Mouse (Mus musculus) stomach, embryonic 16.5 days (tissue): ENCODE measurements around the gene Ywhaq. TPM values are rescaled to one million over a fixed set of nuclear protein-coding genes. Genes with fewer than 3 reads are reported as not detected.
A peak's percentile ranks its signal among the peaks of the same experiment; 100 is the strongest.

Source experiments
- ATAC-seq: fragments of 200-750 bp; cut with Nextera tagmentation; 2 replicates; pipeline ENCODE4 v1.8.0; 2017; ENCODE audit warnings: moderate number of reproducible peaks, moderate TSS enrichment; ENCODE audit not compliant: insufficient read depth, low FRiP score
- H3K27ac ChIP-seq: fragments of 300-500 bp; sonication (generic); 2 replicates; pipeline ENCODE4 v1.5.1; 2014; ENCODE audit warnings: low read length
- H3K27me3 ChIP-seq: fragments of 300-500 bp; sonication (generic); 2 replicates; pipeline ENCODE4 v1.6.1; 2014; ENCODE audit warnings: low read length, control low read depth, mixed read lengths; ENCODE audit not compliant: control insufficient read depth, insufficient read depth
- H3K36me3 ChIP-seq: fragments of 300-500 bp; sonication (generic); 2 replicates; pipeline ENCODE4 v1.6.1; 2014; ENCODE audit warnings: low read length; ENCODE audit not compliant: control insufficient read depth, insufficient read depth
- H3K4me1 ChIP-seq: fragments of 300-500 bp; sonication (generic); 2 replicates; pipeline ENCODE4 v1.6.1; 2014; ENCODE audit warnings: low read length, control low read depth, mixed read lengths; ENCODE audit not compliant: control insufficient read depth, insufficient read depth
- H3K4me2 ChIP-seq: fragments of 300-500 bp; sonication (generic); 2 replicates; pipeline ENCODE4 v1.6.1; 2014; ENCODE audit warnings: low read depth, low read length, mixed read lengths
- H3K4me3 ChIP-seq: fragments of 300-500 bp; sonication (generic); replicated peaks from 2 replicates; pipeline ENCODE4 v1.5.1; 2014; ENCODE audit warnings: mild to moderate bottlenecking, low read length
- H3K9ac ChIP-seq: fragments of 300-500 bp; sonication (generic); 2 replicates; pipeline ENCODE4 v1.6.1; 2014; ENCODE audit warnings: low read length
- H3K9me3 ChIP-seq: fragments of 300-500 bp; sonication (generic); replicated peaks from 2 replicates; pipeline ENCODE4 v1.6.1; 2016; ENCODE audit warnings: low read length, control low read depth; ENCODE audit not compliant: control insufficient read depth
- WGBS: fragments of 180-500 bp; shearing (Covaris S2); extraction: QIAGEN DNeasy Blood & Tissue Kit; methylation state at CpG from one replicate; pipeline ENCODE4 v1.1.7; 2014; 5-methylcytosine and 5-hydroxymethylcytosine counted together
- polyA plus RNA-seq: library from polyadenylated mRNA; unstranded; fragments of >200 nt; fragmentation: Nextera tagmentation; extraction: Ambion mirVana; gene quantifications from 2 replicates; pipeline ENCODE4 v1.2.1, GENCODE M21; 2015

Ywhaq gene
- polyA plus RNA-seq, 1 experiment from 2014 or later = 606 TPM

GRCm38 (mm10) chr12:21439428-21439827 lies 22.0 kb upstream of the Ywhaq start:
- 59% methylated on average over 9 of the region's 9 CpGs for WGBS
- H3K9ac ChIP-seq = no peak overlapping the region
- H3K27ac ChIP-seq = no peak overlapping the region
- no peak overlapping the region for H3K4me3 ChIP-seq
- 0 out of 2 replicates have a peak, but pooled peaks cover 3% of the 10 kb centered on the region for H3K4me1 ChIP-seq
- no peaks in the 10 kb centered on the region for H3K9me3 ChIP-seq
- H3K4me2 ChIP-seq = no peak overlapping the region
- no peaks in the 10 kb centered on the region for H3K27me3 ChIP-seq
- H3K36me3 ChIP-seq = no peaks in the 10 kb centered on the region
- ATAC-seq = no peak

- Histone ChIP-seq H3K27ac (no peak overlapping the region), H3K4me3 (no peak overlapping the region), H3K9me3 (no peaks in the 10 kb centered on the region), H3K4me1 (0 out of 2 replicates have a peak, but pooled peaks cover 3% of the 10 kb centered on the region), H3K4me2 (no peak overlapping the region), H3K9ac (no peak overlapping the region), H3K36me3 (no peaks in the 10 kb centered on the region), H3K27me3 (no peaks in the 10 kb centered on the region)
- no peak for ATAC-seq
- WGBS = 60% methylated on average over 4 of the region's 4 CpGs
Observed at GRCm38 (mm10) chr12:21438750-21439394, 21.4 kb upstream of the Ywhaq start.

- H3K9ac ChIP-seq = no peak overlapping the region
- H3K27me3 ChIP-seq = no peaks in the 10 kb centered on the region
- ATAC-seq = no peak
- no peak overlapping the region for H3K4me2 ChIP-seq
- H3K27ac ChIP-seq = no peak overlapping the region
- H3K4me3 ChIP-seq = no peak overlapping the region
- H3K4me1 ChIP-seq = 0 out of 2 replicates have a peak, but pooled peaks cover 3% of the 10 kb centered on the region
- no peaks in the 10 kb centered on the region for H3K36me3 ChIP-seq
- H3K9me3 ChIP-seq = no peaks in the 10 kb centered on the region
- WGBS = 74% methylated on average over 3 of the region's 3 CpGs
Observed at GRCm38 (mm10) chr12:21438294-21438693, 20.9 kb upstream of the Ywhaq start.

GRCm38 (mm10) chr12:21431950-21432349 lies 14.5 kb upstream of the Ywhaq start:
- no peaks in the 10 kb centered on the region for H3K36me3 ChIP-seq
- H3K4me1 ChIP-seq = no peaks in the 10 kb centered on the region; the same call in 1 of the 2 replicates
- no peaks in the 10 kb centered on the region for H3K9me3 ChIP-seq
- 59% methylated on average over 8 of the region's 8 CpGs for WGBS
- H3K4me3 ChIP-seq = no peak overlapping the region
- H3K27me3 ChIP-seq = no peaks in the 10 kb centered on the region
- no peak for ATAC-seq
- no peak overlapping the region for H3K9ac ChIP-seq
- H3K4me2 ChIP-seq = no peak overlapping the region
- no peak overlapping the region for H3K27ac ChIP-seq

- ATAC-seq = no peak
- H3K4me3 ChIP-seq = no peak overlapping the region
- H3K4me2 ChIP-seq = no peak overlapping the region
- H3K27ac ChIP-seq = no peak overlapping the region
- no peak overlapping the region for H3K9ac ChIP-seq
- peaks cover 5% of the 10 kb centered on the region for H3K4me1 ChIP-seq
- 38% methylated on average over 2 of the region's 2 CpGs for WGBS
- H3K36me3 ChIP-seq = no peaks in the 10 kb centered on the region
- no peaks in the 10 kb centered on the region for H3K9me3 ChIP-seq
- H3K27me3 ChIP-seq = no peaks in the 10 kb centered on the region
Observed at GRCm38 (mm10) chr12:21431039-21431438, 13.6 kb upstream of the Ywhaq start.

- no peak overlapping the region for H3K4me2 ChIP-seq
- 62% methylated on average over 4 of the region's 4 CpGs for WGBS
- no peak for ATAC-seq
- H3K27me3 ChIP-seq = no peaks in the 10 kb centered on the region
- H3K9ac ChIP-seq = no peak overlapping the region
- no peak overlapping the region for H3K4me3 ChIP-seq
- no peaks in the 10 kb centered on the region for H3K36me3 ChIP-seq
- H3K9me3 ChIP-seq = no peaks in the 10 kb centered on the region
- H3K4me1 ChIP-seq = peaks cover 9% of the 10 kb centered on the region
- no peak overlapping the region for H3K27ac ChIP-seq
Observed at GRCm38 (mm10) chr12:21430140-21430539, 12.7 kb upstream of the Ywhaq start.

- Histone ChIP-seq H3K4me2 (no peak overlapping the region), H3K4me3 (no peak overlapping the region), H3K9me3 (no peaks in the 10 kb centered on the region), H3K9ac (no peak overlapping the region), H3K27ac (no peak overlapping the region), H3K27me3 (no peaks in the 10 kb centered on the region), H3K36me3 (no peaks in the 10 kb centered on the region), H3K4me1 (peaks cover 9% of the 10 kb centered on the region)
- no peak for ATAC-seq
- WGBS = 83% methylated on average over 1 of the region's 1 CpGs
Observed at GRCm38 (mm10) chr12:21429021-21429420, 11.6 kb upstream of the Ywhaq start.

GRCm38 (mm10) chr12:21426065-21426940 lies 8.9 kb upstream of the Ywhaq start:
- Histone ChIP-seq H3K4me3 (peak overlapping the region; percentile 38), H3K9ac (peak overlapping the region; percentile 65), H3K9me3 (no peaks in the 10 kb centered on the region), H3K4me1 (peaks cover 9% of the 10 kb centered on the region), H3K27me3 (no peaks in the 10 kb centered on the region), H3K4me2 (peak overlapping the region; percentile 57), H3K36me3 (no peaks in the 10 kb centered on the region), H3K27ac (peak overlapping the region; percentile 92)
- ATAC-seq = peak; percentile 80
- 4% methylated on average over 16 of the region's 16 CpGs for WGBS

GRCm38 (mm10) chr12:21424683-21425082 lies 7.2 kb upstream of the Ywhaq start:
- Histone ChIP-seq H3K4me2 (no peak overlapping the region), H3K9me3 (no peaks in the 10 kb centered on the region), H3K27me3 (no peaks in the 10 kb centered on the region), H3K36me3 (no peaks in the 10 kb centered on the region), H3K9ac (no peak overlapping the region), H3K27ac (no peak overlapping the region), H3K4me1 (peaks cover 9% of the 10 kb centered on the region), H3K4me3 (no peak overlapping the region)
- no peak for ATAC-seq
- WGBS = 51% methylated on average over 7 of the region's 7 CpGs
